25 mouse cellular contexts compared by ENCODE assay signal in the genomic region with DNA sequence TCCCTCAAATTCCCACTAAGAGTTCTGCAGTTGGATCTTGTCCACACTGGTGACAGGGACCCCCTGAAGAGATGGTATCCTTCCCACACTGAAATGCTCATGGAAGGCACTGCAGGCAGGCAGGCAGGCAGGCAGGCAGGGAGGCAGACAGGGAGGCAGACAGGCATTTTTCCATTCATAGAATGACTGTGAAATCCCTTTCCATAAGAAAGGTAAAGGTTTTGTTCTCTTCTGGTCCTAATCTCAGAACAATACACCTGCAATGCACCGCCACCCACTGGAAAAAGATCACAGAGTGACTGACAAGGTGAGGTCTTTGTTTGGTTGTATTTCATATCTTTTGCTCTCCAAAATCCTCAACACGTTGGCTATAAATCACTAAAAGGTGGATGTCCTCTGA. TPM values are rescaled to one million over a fixed set of nuclear protein-coding genes. Genes with fewer than 3 reads are reported as not detected.
A peak's percentile ranks its signal among the peaks of the same experiment; 100 is the strongest.
DNase-seq lines count a peak whose midpoint lies in the region; ATAC-seq lines count a peak whose summit lies in the region.
"Had no signal": no experiment of that assay in that cellular context is flagged by ENCODE, and none has a peak within 500 bp of the region (broad histone marks: within the 10 kb centered on the region; RNA-seq: fewer than 3 reads in every experiment).

No protein-coding gene starts in this region.

- no peak overlapping the region for H3K9ac ChIP-seq in heart, embryonic 12.5 days

- H3K4me1 ChIP-seq in heart, embryonic 12.5 days (replicated peaks), result no peaks in the 10 kb centered on the region

- H3K27me3 ChIP-seq in heart, embryonic 12.5 days (replicated peaks), result no peaks in the 10 kb centered on the region
- H3K27me3 ChIP-seq: CH12.LX had no signal

- 64% methylated on average over 2 of the region's 2 CpGs for WGBS in heart, embryonic 12.5 days

- H3K9me3 ChIP-seq in heart, embryonic 12.5 days (replicated peaks), result no peaks in the 10 kb centered on the region

- no peak overlapping the region for H3K4me2 ChIP-seq in heart, embryonic 12.5 days

- DNase-seq in cerebellum, postnatal 10 days, result peak; percentile 11 to 19
- DNase-seq in cerebellum, postnatal 4 days (ENCODE audit: low spot score in 2 of 2), result no peak
- DNase-seq in ES-CJ7 (ENCODE audit: low read depth, low spot score), result peak; percentile 63
- DNase-seq in R1 (ENCODE audit: low read depth, low spot score), result peak; percentile 49
- peak; percentile 58 for DNase-seq in ZHBTc4 (ENCODE audit: low read depth, low spot score)
- no peak for DNase-seq in ovary, postnatal 14 days (ENCODE audit: low spot score)
- DNase-seq in embryo, embryonic 10.5 days (ENCODE audit: low spot score), result no peak
- DNase-seq: adrenal gland, adult 2 months; adrenal gland, adult 8-10 months; adrenal gland, postnatal 10 days; adrenal gland, postnatal 14 days; adrenal gland, postnatal 25 days; adrenal gland, postnatal 36 days; B cell, adult 2 months; cerebellum, adult 11 months; cerebellum, adult 11-12 months; cerebellum, adult 18-20 months; cerebellum, adult 2 months; cerebellum, adult 8-10 months had no signal

- H3K36me3 ChIP-seq in heart, embryonic 12.5 days, result no peaks in the 10 kb centered on the region
- H3K36me3 ChIP-seq: G1E had no signal

- no peak overlapping the region for H3K4me3 ChIP-seq in heart, embryonic 12.5 days

- ATAC-seq in heart, embryonic 12.5 days (ENCODE audit: insufficient number of reproducible peaks, low FRiP score), result no peak
- ATAC-seq: activated CD4-positive, CD25-positive, alpha-beta regulatory T cell, adult 4 months; CD4-positive, CD25-positive, alpha-beta regulatory T cell, adult 4 months; Patski had no signal

- no peak overlapping the region for H3K27ac ChIP-seq in heart, embryonic 12.5 days (ENCODE audit: poor library complexity, severe bottlenecking)

RNA-seq across cellular contexts. Expression of a gene that starts 42.7 kb away (rescaled TPM):
- polyA plus RNA-seq in heart, embryonic 12.5 days (2016; fragmentation: Nextera tagmentation; extraction: Ambion mirVana), result 0.46 and 0.83 TPM in 2 replicates
- polyA plus RNA-seq: activated CD4-positive, CD25-positive, alpha-beta regulatory T cell, adult 4 months; CD4-positive, CD25-positive, alpha-beta regulatory T cell, adult 4 months; cerebellum, adult 2 months; G1E; Patski had no signal

Comparison
In these comparisons a context has a peak if more than half of its experiments do, and no peak if none do; other contexts are left out.
1. DNase-seq: peak in cerebellum, postnatal 10 days (2 of 2), ES-CJ7 (single experiment), R1 (single experiment) and ZHBTc4 (single experiment); none in cerebellum, postnatal 4 days (0 of 2), ovary, postnatal 14 days (single experiment) and embryo, embryonic 10.5 days (single experiment).